Mouse (Mus musculus) G1E (cell line): ENCODE results near the gene Galc.

Experiments used
- CTCF ChIP-seq: IDR thresholded peaks from 2 replicates; pipeline ENCODE4 v1.5.1; 2012; ENCODE audit warnings: low read depth, low read length, inconsistent platforms, mixed read lengths
- GATA1 ChIP-seq: IDR thresholded peaks from 2 replicates; pipeline ENCODE4 v1.6.1; 2012; ENCODE audit warnings: borderline replicate concordance, low read length, inconsistent platforms, mixed read lengths
- POLR2AphosphoS5 ChIP-seq: IDR thresholded peaks from 2 replicates; pipeline ENCODE4 v1.6.1; 2012; ENCODE audit warnings: low read depth, low read length, inconsistent platforms; ENCODE audit not compliant: insufficient replicate concordance
- TAL1 ChIP-seq: conservative IDR thresholded peaks from 2 replicates; pipeline ENCODE4 v1.6.1; 2012; ENCODE audit warnings: low read depth, low read length, inconsistent platforms, mixed read lengths

DNA sequence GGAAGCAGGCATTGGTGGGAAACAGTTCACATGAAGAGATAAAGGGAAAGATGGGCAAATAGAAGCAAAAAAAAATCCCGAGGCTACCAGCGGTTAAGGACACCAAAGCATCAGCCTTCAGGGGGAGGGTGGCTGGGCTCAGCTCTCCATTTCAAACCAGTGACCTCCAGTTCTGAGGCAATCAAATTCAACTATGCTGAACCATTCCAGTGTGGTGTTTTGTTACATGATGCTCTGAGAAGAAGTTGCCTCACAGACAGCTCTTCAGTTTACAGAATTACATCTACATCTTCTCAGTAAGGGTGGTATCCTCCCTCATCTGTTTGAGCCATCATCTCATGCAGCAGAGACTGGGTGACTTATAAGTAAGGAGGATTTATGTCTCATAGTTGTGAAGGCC is 82.6 kb downstream of the Galc start:
- TF ChIP-seq CTCF, result no peak
- TF ChIP-seq POLR2AphosphoS5, result no peak
- TF ChIP-seq GATA1, result no peak
- TF ChIP-seq TAL1, result no peak
